Mouse (Mus musculus) intestine, embryonic 14.5 days (tissue): ENCODE measurements around the gene Nnmt. TPM values are rescaled to one million over a fixed set of nuclear protein-coding genes. Genes with fewer than 3 reads are reported as not detected.

Experiments used
- ATAC-seq: fragments of 200-750 bp; cut with Nextera tagmentation; replicated peaks from 2 replicates; pipeline ENCODE4 v1.8.0; 2017; ENCODE audit warnings: low read depth, moderate number of reproducible peaks, moderate TSS enrichment, moderate library complexity; ENCODE audit not compliant: low FRiP score, low TSS enrichment
- DNase-seq: peaks from one replicate; pipeline ENCODE4 v3.0.0-alpha.2; 2018; ENCODE audit warnings: low spot score
- H3K27ac ChIP-seq: fragments of 300-500 bp; sonication (generic); 2 replicates; pipeline ENCODE4 v1.5.1; 2014; ENCODE audit warnings: low read depth, mild to moderate bottlenecking, control low read depth
- H3K27me3 ChIP-seq: fragments of 300-500 bp; sonication (generic); replicated peaks from 2 replicates; pipeline ENCODE4 v1.6.1; 2014; ENCODE audit warnings: low read length, control low read depth; ENCODE audit not compliant: control insufficient read depth, insufficient read depth
- H3K36me3 ChIP-seq: fragments of 300-500 bp; sonication (generic); 2 replicates; pipeline ENCODE4 v1.6.1; 2014; ENCODE audit warnings: low read length, control low read depth; ENCODE audit not compliant: control insufficient read depth, insufficient read depth
- H3K4me1 ChIP-seq: fragments of 300-500 bp; sonication (generic); replicated peaks from 2 replicates; pipeline ENCODE4 v1.6.1; 2014; ENCODE audit warnings: low read length, control low read depth, mixed read lengths; ENCODE audit not compliant: control insufficient read depth, insufficient read depth
- H3K4me2 ChIP-seq: fragments of 300-500 bp; sonication (generic); 2 replicates; pipeline ENCODE4 v1.6.1; 2014; ENCODE audit warnings: low read length
- H3K4me3 ChIP-seq: fragments of 300-500 bp; sonication (generic); 2 replicates; pipeline ENCODE4 v1.5.1; 2014; ENCODE audit warnings: low read depth, low read length, control low read depth, mixed read lengths
- H3K9ac ChIP-seq: fragments of 300-500 bp; sonication (generic); 2 replicates; pipeline ENCODE4 v1.6.1; 2014; ENCODE audit warnings: mild to moderate bottlenecking, low read length
- H3K9me3 ChIP-seq: fragments of 300-500 bp; sonication (generic); 2 replicates; pipeline ENCODE4 v1.6.1; 2016; ENCODE audit warnings: low read length, control low read depth; ENCODE audit not compliant: control insufficient read depth
- WGBS: fragments of 180-500 bp; shearing (Covaris S2); extraction: QIAGEN DNeasy Blood & Tissue Kit; methylation state at CpG from one replicate; pipeline ENCODE4 v1.1.7; 2014; 5-methylcytosine and 5-hydroxymethylcytosine counted together
- polyA plus RNA-seq: library from polyadenylated mRNA; unstranded; fragments of >200 nt; fragmentation: Nextera tagmentation; extraction: Ambion mirVana; gene quantifications from 2 replicates; pipeline ENCODE4 v1.2.1, GENCODE M21; 2014

Gene Nnmt
- polyA plus RNA-seq, 1 experiment from 2014 or later: 2.7 TPM

DNA sequence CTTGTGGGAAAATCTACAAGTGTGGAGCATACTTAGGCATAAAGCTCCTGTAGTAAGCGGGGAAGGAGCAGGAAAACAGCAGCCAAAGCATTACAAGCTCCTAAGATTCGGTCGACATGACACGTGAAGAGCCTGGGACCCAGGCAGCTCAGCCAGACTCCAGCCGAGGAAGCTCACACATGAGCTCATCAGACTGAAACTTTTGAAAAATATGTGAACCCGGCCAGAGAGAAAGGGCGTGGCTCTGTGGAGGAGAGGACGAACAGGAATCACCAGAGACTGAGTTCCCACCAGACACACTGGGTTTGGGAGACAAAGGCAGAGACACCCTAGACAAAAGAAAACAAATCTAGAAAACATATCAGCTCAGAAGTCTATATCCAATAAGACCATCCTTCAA, 35.9 kb upstream of the Nnmt start:
- H3K27me3 ChIP-seq: no peaks in the 10 kb centered on the region
- no peak overlapping the region for H3K4me3 ChIP-seq
- no peak overlapping the region for H3K4me2 ChIP-seq
- H3K9ac ChIP-seq: no peak overlapping the region
- no peak for DNase-seq
- WGBS: 67% methylated on average over 8 of the region's 8 CpGs
- H3K27ac ChIP-seq: no peak overlapping the region
- H3K9me3 ChIP-seq: no peaks in the 10 kb centered on the region
- 0 out of 2 replicates have a peak, but pooled peaks cover 5% of the 10 kb centered on the region for H3K4me1 ChIP-seq
- ATAC-seq: no peak
- no peaks in the 10 kb centered on the region for H3K36me3 ChIP-seq

DNA sequence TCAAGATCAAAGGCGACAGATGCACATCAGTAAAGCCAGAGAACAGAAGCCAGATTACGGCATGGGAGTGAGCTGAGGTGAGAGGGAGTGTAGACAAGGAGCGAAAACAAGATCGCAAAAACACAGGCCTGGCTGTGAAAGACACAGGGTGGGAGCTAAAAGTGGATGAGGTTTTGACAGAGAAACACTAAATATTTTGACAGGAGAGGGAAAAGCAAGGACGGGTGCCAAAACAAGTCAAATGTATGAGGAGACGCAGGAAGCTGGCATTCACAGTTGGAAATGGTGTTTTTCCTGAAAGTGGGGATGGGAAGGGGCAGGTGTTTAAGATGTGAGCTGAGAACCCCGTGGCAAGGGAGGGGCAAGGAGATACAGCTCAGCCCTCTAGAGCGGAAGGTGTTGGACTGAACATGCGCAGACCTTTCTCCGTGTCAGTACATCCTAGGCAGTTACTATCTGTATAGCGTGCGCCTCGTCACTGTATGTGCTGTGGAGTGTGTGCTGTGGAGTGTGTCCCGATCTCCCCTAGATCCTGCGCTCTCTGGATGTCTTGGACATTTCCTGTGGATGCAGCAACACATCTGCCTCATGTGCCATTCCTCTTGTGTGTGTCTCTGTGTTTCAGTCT, 33.3 kb upstream of the Nnmt start:
- no peaks in the 10 kb centered on the region for H3K9me3 ChIP-seq
- no peak overlapping the region for H3K27ac ChIP-seq
- H3K27me3 ChIP-seq: no peaks in the 10 kb centered on the region
- 54% methylated on average over 15 of the region's 15 CpGs for WGBS
- no peak for DNase-seq
- H3K4me1 ChIP-seq: 0 out of 2 replicates have a peak, but pooled peaks cover 5% of the 10 kb centered on the region
- ATAC-seq: no peak; the same call in 1 of the 2 replicates
- H3K9ac ChIP-seq: no peak overlapping the region
- no peak overlapping the region for H3K4me2 ChIP-seq
- no peaks in the 10 kb centered on the region for H3K36me3 ChIP-seq
- H3K4me3 ChIP-seq: no peak overlapping the region

DNA sequence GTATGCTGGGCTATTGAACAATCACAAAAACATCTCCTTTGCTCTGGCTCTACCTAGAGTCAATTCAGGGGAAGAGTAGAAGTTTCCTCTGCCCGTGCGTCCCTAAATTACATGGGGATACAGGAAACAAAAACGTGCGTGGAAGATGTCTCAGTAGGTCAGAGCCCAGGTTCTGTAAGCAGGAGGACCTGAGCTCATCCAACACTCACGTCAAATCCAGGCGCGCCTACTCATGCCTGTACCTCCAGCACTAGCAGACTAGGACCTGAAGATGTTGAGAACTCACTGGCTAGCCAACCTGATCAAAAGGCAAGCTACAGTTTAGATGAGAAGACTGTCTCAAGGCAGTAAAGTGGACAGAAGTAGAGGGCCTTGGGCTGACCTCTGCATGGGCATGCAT, 32.2 kb upstream of the Nnmt start:
- Histone ChIP-seq H3K4me1 (0 out of 2 replicates have a peak, but pooled peaks cover 5% of the 10 kb centered on the region), H3K9ac (no peak overlapping the region), H3K9me3 (no peaks in the 10 kb centered on the region), H3K27me3 (no peaks in the 10 kb centered on the region), H3K4me3 (no peak overlapping the region), H3K27ac (no peak overlapping the region), H3K36me3 (no peaks in the 10 kb centered on the region), H3K4me2 (no peak overlapping the region)
- 85% methylated on average over 7 of the region's 7 CpGs for WGBS
- ATAC-seq (no peak), DNase-seq (no peak)

DNA sequence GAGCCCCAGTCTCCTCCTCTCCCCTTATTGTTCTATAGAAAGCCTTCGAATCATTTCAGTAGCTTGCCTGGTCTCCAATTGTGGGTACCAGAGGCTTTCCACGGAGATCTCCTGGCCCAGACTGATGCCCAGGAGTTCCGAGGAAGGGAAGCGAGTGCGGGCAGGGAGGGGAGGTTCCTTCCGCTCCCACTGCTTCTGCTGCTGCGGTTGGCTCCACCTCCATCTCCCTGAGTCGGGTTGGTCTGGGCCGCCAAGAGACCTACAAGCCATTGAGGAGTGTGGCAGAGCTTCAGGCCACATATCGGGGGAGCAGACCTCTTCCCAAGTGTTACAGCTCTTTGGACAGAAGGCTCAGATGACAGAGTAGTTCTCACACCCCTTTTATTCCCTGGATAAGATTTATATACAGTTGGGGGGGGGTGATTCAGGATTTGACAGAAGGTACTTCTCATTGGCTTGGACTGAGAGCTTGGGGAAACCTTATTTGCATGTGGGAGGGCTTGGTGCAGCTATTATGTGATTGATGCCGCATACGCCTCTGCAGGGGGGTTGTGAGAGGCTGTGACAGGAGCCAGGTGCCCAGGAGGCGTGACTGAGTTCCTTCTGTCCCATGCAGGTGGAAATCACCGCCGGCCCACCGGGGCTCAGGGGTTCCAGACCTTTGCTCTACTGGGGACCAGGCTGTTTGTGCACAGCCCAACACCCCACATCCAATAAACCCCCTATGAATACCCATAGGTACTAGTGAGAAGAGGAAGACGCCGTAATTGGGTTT, 30.8 kb upstream of the Nnmt start:
- no peaks in the 10 kb centered on the region for H3K36me3 ChIP-seq
- H3K4me2 ChIP-seq: no peak overlapping the region
- no peak overlapping the region for H3K27ac ChIP-seq
- H3K9me3 ChIP-seq: no peaks in the 10 kb centered on the region
- DNase-seq: no peak
- H3K4me3 ChIP-seq: no peak overlapping the region
- 0 out of 2 replicates have a peak, but pooled peaks cover 5% of the 10 kb centered on the region for H3K4me1 ChIP-seq
- H3K27me3 ChIP-seq: no peaks in the 10 kb centered on the region
- no peak overlapping the region for H3K9ac ChIP-seq
- WGBS: 36% methylated on average over 18 of the region's 18 CpGs
- no peak for ATAC-seq

DNA sequence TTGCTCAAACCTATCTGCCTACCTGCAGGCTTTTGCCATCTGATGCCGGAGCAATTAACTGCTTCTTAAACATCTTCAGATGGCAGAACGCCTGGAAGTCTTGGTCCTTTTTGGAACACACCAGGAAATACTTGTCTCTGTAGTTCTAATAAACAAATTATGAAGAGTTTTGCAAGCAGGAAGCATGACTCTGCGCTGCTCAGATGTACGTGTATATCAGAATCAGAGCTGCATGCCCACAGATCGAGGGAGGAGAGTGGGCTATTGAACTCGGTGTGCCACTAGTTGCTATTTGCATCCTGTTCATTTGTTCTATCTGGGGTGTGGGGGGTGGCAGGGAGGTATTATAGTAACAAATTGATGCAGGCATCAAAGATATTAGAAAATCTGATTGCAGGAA, 28.2 kb upstream of the Nnmt start:
- Histone ChIP-seq H3K9me3 (no peaks in the 10 kb centered on the region), H3K4me2 (no peak overlapping the region), H3K27ac (no peak overlapping the region), H3K4me3 (no peak overlapping the region), H3K9ac (no peak overlapping the region), H3K27me3 (no peaks in the 10 kb centered on the region), H3K36me3 (no peaks in the 10 kb centered on the region), H3K4me1 (no peaks in the 10 kb centered on the region)
- 79% methylated on average over 6 of the region's 6 CpGs for WGBS
- ATAC-seq (no peak), DNase-seq (no peak)

DNA sequence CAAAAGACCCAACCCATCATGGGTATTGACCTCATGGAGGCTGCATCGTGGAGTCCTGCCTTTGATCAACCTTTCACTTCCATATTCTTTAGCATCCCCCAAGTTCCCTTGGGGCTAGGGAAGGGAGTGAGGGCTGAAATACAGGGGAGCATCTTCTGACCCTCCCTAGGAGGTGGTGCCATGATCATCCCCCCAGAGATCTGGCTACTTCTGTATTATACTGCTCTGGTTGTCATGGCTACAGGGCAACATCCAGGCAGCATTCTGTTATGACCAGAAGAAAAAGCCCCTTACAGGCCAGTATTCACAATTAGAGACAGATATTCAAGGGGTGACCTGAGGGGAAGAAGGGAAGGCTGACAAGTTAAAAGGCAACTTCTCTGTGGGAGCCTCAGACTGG, 14.3 kb upstream of the Nnmt start:
- Histone ChIP-seq H3K27me3 (no peaks in the 10 kb centered on the region), H3K4me2 (no peak overlapping the region), H3K4me3 (no peak overlapping the region), H3K36me3 (no peaks in the 10 kb centered on the region), H3K27ac (no peak overlapping the region), H3K4me1 (no peaks in the 10 kb centered on the region; the same call in 1 of the 2 replicates), H3K9ac (no peak overlapping the region), H3K9me3 (no peaks in the 10 kb centered on the region)
- 78% methylated on average over 1 of the region's 1 CpGs for WGBS
- DNase-seq: no peak
- ATAC-seq: no peak

DNA sequence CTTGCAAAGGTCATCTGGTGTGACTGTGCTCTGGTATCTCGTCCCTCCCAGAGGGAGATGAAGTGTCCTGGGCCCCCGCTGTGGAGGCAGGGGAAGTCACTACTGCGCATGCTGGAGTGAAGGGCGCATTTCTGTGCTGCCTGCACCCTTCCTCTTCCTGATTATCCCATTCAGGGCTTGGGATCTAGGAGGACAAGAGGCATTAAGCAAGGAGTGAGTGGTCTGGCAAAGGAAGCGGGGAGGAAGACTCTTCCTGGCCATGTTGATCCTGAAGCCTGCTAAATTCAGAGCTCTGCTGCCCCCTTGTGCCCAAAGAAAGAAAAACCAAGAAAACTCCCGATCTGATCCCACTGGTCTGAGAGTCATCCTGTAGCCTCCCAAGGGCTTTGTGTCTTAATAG, 13.6 kb upstream of the Nnmt start:
- Histone ChIP-seq H3K36me3 (no peaks in the 10 kb centered on the region), H3K4me3 (no peak overlapping the region), H3K27me3 (no peaks in the 10 kb centered on the region), H3K27ac (no peak overlapping the region), H3K9ac (0 out of 2 replicates have a peak overlapping the region, but pooled peaks have one; percentile 22), H3K4me2 (peak overlapping the region; percentile 29; the same call in 1 of the 2 replicates), H3K4me1 (no peaks in the 10 kb centered on the region; the same call in 1 of the 2 replicates), H3K9me3 (no peaks in the 10 kb centered on the region)
- ATAC-seq: peak; percentile 53; the same call in 1 of the 2 replicates
- DNase-seq: peak; percentile 84
- 25% methylated on average over 6 of the region's 6 CpGs for WGBS

DNA sequence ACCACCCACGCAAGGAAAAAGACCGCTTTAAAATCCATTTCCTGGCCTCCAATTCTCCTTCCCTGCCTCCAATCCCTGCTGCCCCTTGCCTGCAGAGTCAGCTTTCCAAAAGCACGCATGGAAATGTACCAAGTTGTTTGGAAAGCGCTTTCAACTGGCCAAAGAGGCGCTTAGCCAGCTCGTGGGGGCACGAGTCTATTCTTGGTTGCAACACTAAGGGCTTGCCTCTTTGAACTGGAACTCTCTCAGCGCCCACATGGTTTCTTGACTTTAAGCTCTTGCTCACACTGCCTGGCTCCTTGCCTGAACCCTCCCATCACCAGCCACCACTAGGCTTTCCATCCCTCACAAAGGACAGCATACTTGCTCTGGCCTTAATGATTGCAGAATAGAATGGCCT, 13.2 kb upstream of the Nnmt start:
- DNase-seq (no peak), ATAC-seq (no peak)
- no peak overlapping the region for H3K4me2 ChIP-seq

More for the DNA sequence above, 13.2 kb upstream of the Nnmt start:
- Histone ChIP-seq H3K36me3 (no peaks in the 10 kb centered on the region), H3K4me3 (no peak overlapping the region), H3K27ac (no peak overlapping the region), H3K9me3 (no peaks in the 10 kb centered on the region), H3K27me3 (no peaks in the 10 kb centered on the region), H3K9ac (no peak overlapping the region), H3K4me1 (no peaks in the 10 kb centered on the region; the same call in 1 of the 2 replicates)
- 82% methylated on average over 8 of the region's 8 CpGs for WGBS
